Mouse (Mus musculus): ENCODE results near the gene Trim38.

DNA sequence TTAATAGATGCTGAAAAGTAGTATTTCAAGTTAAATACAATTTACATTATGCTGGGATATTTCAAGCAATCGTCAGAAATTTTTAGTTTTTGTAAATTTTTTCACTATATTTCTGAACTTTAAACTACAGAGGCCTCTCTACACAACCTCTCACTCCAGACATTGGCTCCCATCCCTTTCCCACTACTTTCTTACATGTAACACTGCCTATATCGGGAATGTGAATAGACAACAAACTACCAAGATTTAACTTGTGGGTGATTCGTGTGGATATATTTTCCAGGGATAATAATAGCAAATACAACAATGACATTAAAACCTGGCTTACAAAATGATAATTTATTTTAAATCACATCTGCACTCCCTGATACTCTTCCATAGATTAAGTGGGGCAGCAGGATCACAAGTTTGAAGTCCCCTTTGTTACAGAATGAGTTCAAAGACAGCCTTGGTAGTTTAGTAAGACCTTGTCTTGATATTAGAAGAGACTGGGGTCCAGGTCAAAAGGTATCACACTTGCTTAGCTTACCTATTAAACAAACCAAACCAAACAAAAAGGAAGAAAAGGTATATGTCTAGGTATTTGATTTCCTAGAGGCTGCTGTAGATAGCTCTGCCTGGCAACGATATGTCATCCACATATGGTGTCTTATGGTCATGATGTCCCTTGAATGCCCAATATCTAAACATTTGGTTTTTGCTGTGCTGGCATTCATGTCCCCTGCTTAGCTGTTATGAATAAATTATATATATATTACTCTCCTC is 16.2 kb upstream of the Trim38 start:
- TF ChIP-seq CHD2 (IDR thresholded peaks at IDR 0.05; ENCODE audit: low read depth, low read length) (no peak), ZNF384 (IDR thresholded peaks at IDR 0.05; ENCODE audit: low read depth, low read length) (no peak), ZC3H11A (IDR thresholded peaks at IDR 0.05; ENCODE audit: borderline replicate concordance, low read depth, low read length) (no peak)

All from ES-E14 (cell line).